Mouse (Mus musculus): ENCODE measurements around the gene Lxn.
A peak's percentile ranks its signal among the peaks of the same experiment; 100 is the strongest.

The Lxn gene

DNA sequence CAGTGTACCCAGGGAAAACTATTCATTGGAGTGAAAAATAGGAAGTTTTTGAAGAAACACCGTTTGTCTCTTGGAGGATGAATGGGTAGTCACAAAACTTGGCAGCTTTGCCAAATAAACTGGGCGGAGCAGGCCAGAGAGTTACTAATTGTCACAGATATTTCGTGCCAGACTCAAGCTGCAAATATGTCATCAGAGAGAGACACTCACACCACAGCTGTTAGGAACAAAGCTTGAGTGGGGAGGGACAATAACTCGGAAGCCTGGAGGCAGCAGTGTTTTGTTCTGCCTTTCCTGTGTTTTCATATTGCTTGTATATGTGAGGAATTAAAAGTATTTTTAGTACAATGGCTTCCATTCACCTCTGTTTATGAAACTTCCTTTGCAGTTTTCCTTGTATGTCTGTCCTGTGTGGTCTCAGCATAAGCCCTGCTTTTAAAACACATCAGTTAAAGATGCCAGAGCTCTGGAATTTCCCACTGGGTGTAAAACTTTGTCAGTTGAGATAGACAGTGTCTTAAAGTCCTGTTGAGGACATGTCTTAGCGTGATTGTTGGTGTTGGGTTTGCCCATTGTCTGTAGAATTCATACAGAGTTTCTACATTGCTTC, 13.0 kb downstream of the Lxn start:
- DNase-seq = no peak

DNA sequence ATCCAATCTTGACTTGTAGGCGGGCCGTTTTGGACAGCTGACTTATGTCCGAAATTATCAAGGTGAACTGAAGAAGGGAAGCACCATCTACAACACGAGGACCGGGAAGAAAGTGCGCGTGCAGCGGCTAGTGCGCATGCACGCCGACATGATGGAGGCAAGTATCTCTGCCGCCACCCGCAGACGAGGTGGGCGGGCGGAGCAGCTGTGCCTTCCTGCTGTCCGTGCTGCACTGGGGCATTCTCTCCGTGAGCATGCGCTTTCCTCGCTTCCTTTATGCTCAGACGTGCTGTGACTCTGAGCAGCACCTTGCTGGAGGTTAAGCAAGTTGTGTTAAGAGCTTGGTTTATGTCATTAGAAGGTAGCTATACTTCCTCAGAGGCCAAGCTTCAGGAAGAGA, 14.1 kb downstream of the Lxn start:
- DNase-seq = no peak

DNA sequence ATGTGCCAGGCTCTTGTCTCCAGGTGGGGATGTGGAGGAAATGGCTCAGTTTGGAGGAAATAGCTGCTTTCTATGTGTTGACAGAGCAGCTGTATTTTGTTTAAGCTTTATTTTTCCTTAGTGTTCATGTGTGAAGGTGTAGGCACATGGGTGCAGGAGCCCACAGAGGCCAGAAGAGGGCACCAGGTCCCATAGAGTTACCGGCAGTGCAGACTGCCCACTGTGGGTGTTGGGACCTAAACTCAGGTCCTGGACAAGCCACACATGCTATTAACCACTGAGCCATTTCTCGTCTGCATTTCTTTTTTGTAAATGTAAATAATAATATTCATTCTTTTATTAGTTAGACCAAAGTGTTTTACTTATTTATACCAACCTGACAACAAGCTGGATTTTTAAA, 16.6 kb downstream of the Lxn start:
- DNase-seq = no peak

DNA sequence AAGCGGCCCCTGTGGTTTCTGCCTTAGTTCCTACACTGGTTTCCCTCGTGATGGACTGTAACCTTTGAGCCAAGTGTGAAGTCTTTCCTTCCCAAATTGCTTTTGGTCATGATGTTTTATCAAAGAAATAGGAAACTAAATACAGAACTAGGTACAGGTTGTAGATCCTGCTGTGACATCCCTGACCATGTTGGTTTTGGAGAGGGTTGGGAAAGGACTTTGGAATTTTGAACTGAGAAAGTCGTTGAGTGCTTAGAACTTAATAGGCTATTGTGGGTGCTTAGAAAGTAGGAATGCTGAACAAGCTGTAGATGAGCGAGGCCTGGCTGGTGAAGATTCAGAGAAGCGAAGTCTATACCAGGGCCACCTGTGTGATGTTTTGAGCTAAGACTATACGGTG, 29.7 kb downstream of the Lxn start:
- DNase-seq = no peak

DNA sequence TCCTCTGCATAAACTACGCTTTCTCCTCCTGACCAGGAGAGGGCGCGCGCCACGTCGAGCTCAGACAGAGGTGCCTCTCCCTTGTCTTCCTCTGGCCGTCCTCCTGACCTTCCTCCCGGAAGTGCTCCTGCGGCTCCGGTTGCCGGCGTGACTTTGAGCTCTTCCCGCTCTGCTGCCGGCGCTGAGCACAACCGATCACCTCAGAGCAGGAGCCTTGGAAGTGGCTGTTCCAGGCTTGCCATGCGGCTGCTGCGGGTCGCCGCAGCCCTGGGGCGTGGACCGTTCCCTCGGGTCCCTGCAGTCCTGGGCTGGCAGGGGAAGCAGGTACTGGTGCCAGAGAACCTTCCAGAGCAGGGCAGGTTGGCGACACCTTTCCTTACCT, 33.7 kb downstream of the Lxn start, which contains the start of gene Gfm1:
Gene Gfm1, plus strand, starts transcription at position 98 of the 382 bp plus-strand sequence.
- peak; percentile 88 for DNase-seq

DNA sequence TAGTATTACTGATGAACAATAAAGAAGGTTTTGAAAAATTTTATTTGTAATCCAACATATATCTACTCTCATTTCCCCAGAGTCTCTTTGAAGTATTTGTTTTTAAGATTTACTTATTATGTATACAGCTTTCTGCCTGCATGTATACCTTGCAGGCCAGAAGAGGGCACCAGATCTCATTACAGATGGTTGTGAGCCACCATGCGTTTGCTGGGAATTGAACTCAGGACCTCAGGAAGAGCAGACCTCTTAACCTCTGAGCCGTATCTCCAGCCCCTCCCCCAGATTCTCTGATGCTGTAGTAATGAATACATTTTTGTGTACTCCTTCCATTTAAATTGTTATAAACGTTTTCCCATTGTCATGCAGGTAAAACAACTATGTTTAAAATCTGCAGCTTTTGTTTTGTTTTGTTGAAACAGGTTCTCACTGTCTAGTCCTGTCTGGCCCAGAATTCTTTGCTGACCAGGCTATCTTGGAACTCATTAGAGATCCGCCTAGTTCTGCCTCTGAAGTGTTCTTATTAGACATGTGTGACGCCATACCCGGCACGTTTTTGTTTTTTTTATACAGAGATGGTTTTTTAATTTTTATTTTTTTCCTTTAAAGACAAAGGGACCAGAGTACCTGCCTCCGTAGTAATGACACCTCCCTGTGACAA, 34.3 kb downstream of the Lxn start:
- DNase-seq = no peak
